Mouse (Mus musculus) megakaryocyte, embryonic 14.5 days (primary cell): ENCODE measurements around the gene Mcat.

Source experiments
- FLI1 ChIP-seq: IDR thresholded peaks from 2 replicates; pipeline ENCODE4 v1.6.1; 2012; ENCODE audit warnings: low read length, inconsistent platforms, mixed read lengths
- GATA1 ChIP-seq: IDR thresholded peaks from 3 replicates; pipeline ENCODE4 v1.6.1; 2012; ENCODE audit warnings: mixed read lengths, low read length, inconsistent platforms, borderline replicate concordance

DNA sequence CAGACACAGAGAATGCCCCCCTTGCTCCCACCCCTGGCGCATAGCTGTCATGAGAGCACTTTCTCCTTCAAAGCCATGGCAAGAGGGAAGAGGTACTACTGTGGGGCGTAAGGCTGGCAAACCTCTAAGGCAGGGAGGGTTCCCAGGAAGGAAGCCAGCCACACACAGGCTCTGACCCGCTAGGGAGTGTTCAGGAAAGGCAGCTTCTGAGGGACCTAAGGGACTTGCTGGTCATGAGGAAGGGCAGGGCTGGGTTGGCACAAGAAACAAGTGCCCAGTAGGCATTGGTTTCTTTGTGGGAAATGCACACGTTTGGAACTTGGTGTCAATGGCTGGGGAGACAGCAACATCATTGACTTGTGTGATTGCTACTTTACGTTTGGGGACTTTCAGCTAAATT lies 2.4 kb upstream of the Mcat start:
- no peak for TF ChIP-seq FLI1
- no peak for TF ChIP-seq GATA1
